Mouse (Mus musculus) MEL (cell line): ENCODE data around the gene Hsh2d. TPM values are rescaled to one million over a fixed set of nuclear protein-coding genes. Genes with fewer than 3 reads are reported as not detected.

ENCODE experiments used
- DNase-seq: peaks from one replicate; pipeline ENCODE4 v3.0.0; 2011; ENCODE audit warnings: low read depth, low spot score
- H3K27ac ChIP-seq: 2 replicates; pipeline ENCODE4 v1.5.1; 2012; ENCODE audit warnings: low read depth, mild to moderate bottlenecking, control low read depth, low read length, moderate library complexity; ENCODE audit not compliant: control insufficient read depth
- H3K27me3 ChIP-seq, 2 experiments: fragments of 150-350 bp in 1 of 2; sonication (generic) in 1 of 2; 2 replicates each; pipeline ENCODE4 v1.6.1; 2012; ENCODE audit warnings: low read length in 2 of 2, mild to moderate bottlenecking in 2 of 2, improper control_type of control experiment in 1 of 2, moderate library complexity in 1 of 2; ENCODE audit not compliant: insufficient read depth in 2 of 2, control insufficient read depth in 1 of 2
- H3K36me3 ChIP-seq, 2 experiments: 2 replicates each; pipeline ENCODE4 v1.6.1; 2012 to 2014; ENCODE audit warnings: low read length in 2 of 2, improper control_type of control experiment in 1 of 2, inconsistent platforms in 1 of 2, mild to moderate bottlenecking in 1 of 2; ENCODE audit not compliant: insufficient read depth in 2 of 2, control insufficient read depth in 1 of 2
- H3K4me1 ChIP-seq, 2 experiments: fragments of 150-350 bp in 1 of 2; sonication (generic) in 1 of 2; 2 replicates each; pipeline ENCODE4 v1.6.1; 2012; ENCODE audit warnings: low read length in 2 of 2, improper control_type of control experiment in 1 of 2, mild to moderate bottlenecking in 1 of 2; ENCODE audit not compliant: insufficient read depth in 2 of 2, control insufficient read depth in 1 of 2
- H3K4me3 ChIP-seq, 2 experiments: fragments of 150-350 bp in 1 of 2; sonication (generic) in 1 of 2; 2 replicates each; pipeline ENCODE4 v1.5.1; 2012; ENCODE audit warnings: low read depth in 2 of 2, low read length in 2 of 2, mild to moderate bottlenecking in 2 of 2, moderate library complexity in 2 of 2, control low read depth in 1 of 2, improper control_type of control experiment in 1 of 2; ENCODE audit not compliant: control insufficient read depth in 1 of 2, insufficient read depth in 1 of 2
- H3K79me2 ChIP-seq: 2 replicates; pipeline ENCODE4 v1.6.1; 2012; ENCODE audit warnings: mild to moderate bottlenecking, low read length, moderate library complexity; ENCODE audit not compliant: control insufficient read depth, poor library complexity, insufficient read depth
- H3K9ac ChIP-seq: 2 replicates; pipeline ENCODE4 v1.6.1; 2012; ENCODE audit warnings: low read depth, mild to moderate bottlenecking, control low read depth, low read length, moderate library complexity; ENCODE audit not compliant: control insufficient read depth, poor library complexity, severe bottlenecking
- H3K9me3 ChIP-seq: fragments of 150-350 bp; sonication (generic); replicated peaks from 2 replicates; pipeline ENCODE4 v1.6.1; 2012; ENCODE audit warnings: mild to moderate bottlenecking, low read length, improper control_type of control experiment, moderate library complexity; ENCODE audit not compliant: insufficient read depth
- BHLHE40 ChIP-seq: IDR thresholded peaks from 2 replicates; pipeline ENCODE4 v1.6.1; 2012; ENCODE audit warnings: low read depth, mild to moderate bottlenecking, inconsistent platforms, low read length, improper control_type of control experiment, borderline replicate concordance
- CHD2 ChIP-seq: IDR thresholded peaks from 2 replicates; pipeline ENCODE4 v1.6.1; 2011; ENCODE audit warnings: low read length, improper control_type of control experiment
- CTCF ChIP-seq, 3 experiments: IDR thresholded peaks in 2 of 3; conservative IDR thresholded peaks in 1 of 3; 2 replicates each; pipeline ENCODE4 v1.5.1; 2011 to 2012; ENCODE audit warnings: low read length in 3 of 3, low read depth in 2 of 3, mild to moderate bottlenecking in 2 of 3, improper control_type of control experiment in 1 of 3, inconsistent platforms in 1 of 3, mixed read lengths in 1 of 3, moderate library complexity in 1 of 3; ENCODE audit not compliant: control insufficient read depth in 1 of 3, insufficient read depth in 1 of 3, poor library complexity in 1 of 3, severe bottlenecking in 1 of 3
- ELF1 ChIP-seq: IDR thresholded peaks from 2 replicates; pipeline ENCODE4 v1.6.1; 2014; ENCODE audit warnings: low read depth, mild to moderate bottlenecking, inconsistent platforms, low read length, improper control_type of control experiment, moderate library complexity
- GABPA ChIP-seq: IDR thresholded peaks from 2 replicates; pipeline ENCODE4 v1.6.1; 2012; ENCODE audit warnings: low read depth, mild to moderate bottlenecking, inconsistent platforms, low read length, improper control_type of control experiment, moderate library complexity
- KAT2A ChIP-seq: conservative IDR thresholded peaks from 2 replicates; pipeline ENCODE4 v1.6.1; 2012; ENCODE audit warnings: low read depth, low read length, improper control_type of control experiment, inconsistent platforms
- MAX ChIP-seq: IDR thresholded peaks from 2 replicates; pipeline ENCODE4 v1.6.1; 2011; ENCODE audit warnings: low read length, improper control_type of control experiment
- MEF2A ChIP-seq: IDR thresholded peaks from 2 replicates; pipeline ENCODE4 v1.6.1; 2014; ENCODE audit warnings: low read depth, mild to moderate bottlenecking, inconsistent platforms, low read length, improper control_type of control experiment; ENCODE audit not compliant: poor library complexity, insufficient replicate concordance, severe bottlenecking; ENCODE audit errors: extremely low read depth
- MYC ChIP-seq: IDR thresholded peaks from 2 replicates; pipeline ENCODE4 v1.6.1; 2011; ENCODE audit warnings: low read depth, mild to moderate bottlenecking, low read length, improper control_type of control experiment, moderate library complexity
- NRF1 ChIP-seq: IDR thresholded peaks from 2 replicates; pipeline ENCODE4 v1.6.1; 2014; ENCODE audit warnings: low read depth, mild to moderate bottlenecking, inconsistent platforms, low read length, improper control_type of control experiment, moderate library complexity; ENCODE audit not compliant: poor library complexity, insufficient read depth, severe bottlenecking
- POLR2A ChIP-seq, 2 experiments: IDR thresholded peaks; 2 replicates each; pipeline ENCODE4 v1.6.1; 2011 to 2012; ENCODE audit warnings: low read length in 2 of 2, mild to moderate bottlenecking in 2 of 2, control low read depth in 1 of 2, improper control_type of control experiment in 1 of 2, low read depth in 1 of 2, moderate library complexity in 1 of 2; ENCODE audit not compliant: control insufficient read depth in 1 of 2, insufficient read depth in 1 of 2, poor library complexity in 1 of 2
- RCOR1 ChIP-seq: IDR thresholded peaks from 2 replicates; pipeline ENCODE4 v1.6.1; 2012; ENCODE audit warnings: low read depth, mild to moderate bottlenecking, inconsistent platforms, low read length, improper control_type of control experiment
- SMC3 ChIP-seq: IDR thresholded peaks from 2 replicates; pipeline ENCODE4 v1.6.1; 2011; ENCODE audit warnings: low read depth, low read length, improper control_type of control experiment
- UBTF ChIP-seq: IDR thresholded peaks from 2 replicates; pipeline ENCODE4 v1.6.1; 2012; ENCODE audit warnings: low read depth, mild to moderate bottlenecking, inconsistent platforms, low read length, improper control_type of control experiment, moderate library complexity, borderline replicate concordance; ENCODE audit not compliant: insufficient read depth
- ZMIZ1 ChIP-seq: IDR thresholded peaks from 2 replicates; pipeline ENCODE4 v1.6.1; 2012; ENCODE audit warnings: low read depth, mild to moderate bottlenecking, inconsistent platforms, low read length, improper control_type of control experiment, moderate library complexity
- ZNF384 ChIP-seq: IDR thresholded peaks from 2 replicates; pipeline ENCODE4 v1.6.1; 2012; ENCODE audit warnings: low read depth, mild to moderate bottlenecking, inconsistent platforms, low read length, improper control_type of control experiment
- polyA plus RNA-seq, 2 experiments: library from polyadenylated mRNA; stranded (reverse) in 1 of 2; unstranded in 1 of 2; fragments of >175 nt in 1 of 2; fragments of >200 nt in 1 of 2; gene quantifications; 2 replicates each; pipeline versions ENCODE4 v1.2.1 to v1.2.4; 2012; ENCODE audit warnings: low replicate concordance in 2 of 2, low read depth in 1 of 2; ENCODE audit not compliant: insufficient read length in 2 of 2, insufficient read depth in 1 of 2, missing spikeins in 1 of 2
- total RNA-seq: library from RNA; depleted of rRNA; stranded (reverse); fragments of 300-350 nt; gene quantifications from 2 replicates; pipeline ENCODE4 v1.2.3, GENCODE M21; 2012

The Hsh2d gene
- total and polyA plus RNA-seq, 3 experiments = 0.04 to 0.13 TPM; not detected in 1

DNA sequence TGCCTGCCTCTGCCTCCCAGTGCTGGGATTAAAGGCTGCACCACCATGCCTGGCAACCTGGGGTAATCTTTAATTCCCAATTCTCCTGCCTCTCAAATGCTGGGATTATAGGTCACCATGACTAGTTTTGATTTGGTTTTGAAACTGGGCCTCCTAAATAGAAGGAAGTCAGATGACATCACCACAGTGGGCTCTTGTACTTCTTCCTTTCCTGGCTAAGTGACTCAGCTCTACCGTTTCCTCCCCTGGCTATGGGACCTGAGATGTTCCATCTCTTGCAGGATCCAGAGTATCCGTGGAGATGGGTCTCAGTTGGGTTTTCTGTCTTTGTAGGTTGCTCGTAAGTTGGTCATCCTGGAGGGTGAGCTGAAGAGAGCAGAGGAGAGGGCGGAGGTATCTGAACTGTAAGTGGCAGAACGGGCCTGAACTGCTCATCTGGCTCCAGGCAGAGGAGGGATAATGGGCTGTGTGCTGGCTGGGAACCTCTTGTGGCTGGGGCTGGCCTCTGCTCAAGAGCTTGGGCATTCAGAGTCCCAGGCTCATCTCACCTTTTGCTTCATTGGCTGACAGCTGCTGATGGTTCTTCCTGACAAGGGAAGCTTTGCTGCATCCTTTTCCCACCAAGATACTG lies 45.0 kb upstream of the Hsh2d start:
- no peaks in the 10 kb centered on the region for H3K9me3 ChIP-seq

DNA sequence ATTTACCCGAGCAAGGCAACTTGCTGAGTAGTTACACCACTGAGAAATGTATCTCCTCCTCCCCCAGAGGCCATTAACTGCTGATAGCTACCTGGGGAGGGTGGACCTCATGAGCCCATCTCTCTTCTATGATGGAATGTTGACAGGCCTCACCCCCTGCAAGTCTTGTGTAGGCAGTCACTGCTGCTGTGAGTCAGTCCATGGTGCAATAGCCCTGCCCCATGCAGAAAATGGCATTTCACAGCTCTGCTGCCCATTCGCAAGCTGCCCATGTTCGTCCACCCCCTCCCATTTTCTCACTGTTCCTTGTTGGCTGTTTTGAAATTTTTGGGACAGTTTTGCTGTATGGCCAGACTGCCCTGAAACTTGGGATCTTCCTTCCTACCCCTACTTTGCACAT lies 43.9 kb upstream of the Hsh2d start:
- Histone ChIP-seq H3K4me3 (no peak overlapping the region), H3K9ac (no peak overlapping the region), H3K9me3 (no peaks in the 10 kb centered on the region), H3K79me2 (no peaks in the 10 kb centered on the region), H3K36me3 (no peaks in the 10 kb centered on the region), H3K27ac (no peak overlapping the region), H3K4me1 (peaks cover 0 to 5% of the 10 kb centered on the region in 2 experiments; a peak in 2 of 4 replicates), H3K27me3 (0 out of 4 replicates have a peak, but pooled peaks cover 0 to 1% of the 10 kb centered on the region in 2 experiments)
- no peak for DNase-seq
- TF ChIP-seq ELF1 (no peak), GABPA (no peak), RCOR1 (no peak)

More for the DNA sequence above, 45.0 kb upstream of the Hsh2d start:
- Histone ChIP-seq H3K4me3 (no peak overlapping the region), H3K4me1 (peaks cover 0 to 5% of the 10 kb centered on the region in 2 experiments; a peak in 2 of 4 replicates), H3K79me2 (no peaks in the 10 kb centered on the region), H3K27me3 (peaks cover 0 to 1% of the 10 kb centered on the region in 2 experiments; a peak in 1 of 4 replicates), H3K27ac (no peak overlapping the region), H3K9ac (no peak overlapping the region), H3K36me3 (no peaks in the 10 kb centered on the region)
- DNase-seq = peak; percentile 23
- TF ChIP-seq UBTF (no peak), KAT2A (no peak), CHD2 (no peak), SMC3 (no peak), CTCF (IDR thresholded peaks at IDR 0.05 in 2 of 3, conservative IDR thresholded peaks at IDR 0.05 in 1 of 3; ENCODE audit: control insufficient read depth in 1 of 3, insufficient read depth in 1 of 3, low read depth in 2 of 3, low read length in 3 of 3, poor library complexity in 1 of 3, severe bottlenecking in 1 of 3) (no peak), BHLHE40 (no peak), MYC (no peak), ZNF384 (no peak), POLR2A (IDR thresholded peaks at IDR 0.05; ENCODE audit: control insufficient read depth in 1 of 2, insufficient read depth in 1 of 2, low read depth in 1 of 2, low read length in 2 of 2, poor library complexity in 1 of 2) (no peak), NRF1 (no peak), MAX (no peak), MEF2A (no peak), ZMIZ1 (no peak)
